Mouse (Mus musculus) thymus, postnatal 0 days (tissue): ENCODE measurements around the gene Smc4. TPM values are rescaled to one million over a fixed set of nuclear protein-coding genes. Genes with fewer than 3 reads are reported as not detected.
"Not testable (repeated sequence)": the region's sequence is repeated elsewhere in the genome, so short reads cannot be mapped to it uniquely, and the experiment has no call there.

Experiments used
- DNase-seq: peaks from one replicate; pipeline ENCODE4 v3.0.0-alpha.2; 2015; ENCODE audit warnings: low spot score
- polyA plus RNA-seq: library from polyadenylated mRNA; unstranded; fragments of >200 nt; fragmentation: Nextera tagmentation; extraction: Ambion mirVana; gene quantifications from 2 replicates; pipeline ENCODE4 v1.2.1, GENCODE M21; 2015

Smc4 gene
- polyA plus RNA-seq, 1 experiment from 2014 or later: 397 TPM

DNA sequence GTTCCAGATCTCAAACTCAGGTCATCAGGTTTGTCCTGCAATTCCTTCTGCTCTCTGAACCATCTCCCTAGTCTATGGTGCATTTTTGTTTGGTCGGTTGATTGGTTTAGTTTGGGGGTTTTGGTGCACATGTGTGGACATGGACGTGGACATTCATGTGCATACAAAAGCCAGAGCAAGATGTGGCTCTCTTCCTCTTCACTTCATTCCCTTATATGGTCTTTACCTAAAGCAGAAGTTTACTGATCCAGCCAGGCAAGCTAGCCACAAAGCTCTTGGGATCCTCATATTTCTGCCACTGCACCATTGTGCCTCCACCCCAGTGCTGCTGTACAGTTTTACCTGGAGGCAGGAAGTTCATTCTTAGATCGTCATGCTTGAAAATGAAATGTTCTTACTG is 12.6 kb downstream of the Smc4 start:
- DNase-seq: no peak

DNA sequence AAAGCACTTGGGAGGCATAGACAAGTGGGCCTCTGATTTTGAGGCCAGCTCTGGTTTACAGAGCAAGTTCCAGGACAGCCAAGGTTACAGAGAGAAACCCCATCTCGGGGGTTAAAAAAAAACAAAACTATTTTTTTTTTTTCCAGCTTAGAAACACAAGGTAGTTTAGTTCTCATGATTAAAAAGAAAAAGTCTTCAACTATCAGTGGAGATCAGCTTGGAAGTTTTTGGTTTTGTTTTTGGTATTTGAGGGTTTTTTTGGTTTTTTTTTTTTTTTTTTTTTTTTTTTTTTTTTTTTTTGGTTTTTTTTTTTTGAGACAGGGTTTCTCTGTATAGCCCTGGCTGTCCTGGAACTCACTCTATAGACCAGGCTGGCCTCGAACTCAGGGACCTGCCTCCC is 14.1 kb downstream of the Smc4 start:
- DNase-seq: not testable (repeated sequence)

DNA sequence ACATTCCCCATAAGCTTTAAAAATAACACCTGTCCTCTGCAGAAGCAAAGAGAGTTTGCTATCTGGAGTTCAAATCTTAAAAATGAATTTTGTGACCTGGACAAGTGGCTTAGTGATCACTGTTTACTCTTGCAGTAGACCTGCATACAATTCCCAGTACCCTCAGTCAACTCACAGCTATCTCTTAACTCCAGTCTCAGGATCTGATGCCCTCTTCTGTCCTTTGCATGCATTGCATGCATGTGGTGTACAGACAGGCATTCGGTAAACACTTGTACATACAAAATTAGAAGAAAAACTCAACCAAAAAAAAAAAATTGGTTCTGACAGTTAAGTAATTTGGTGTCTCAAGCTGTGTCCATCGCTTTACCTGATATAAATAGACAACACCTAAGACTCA is 15.7 kb downstream of the Smc4 start:
- peak; percentile 40 for DNase-seq

DNA sequence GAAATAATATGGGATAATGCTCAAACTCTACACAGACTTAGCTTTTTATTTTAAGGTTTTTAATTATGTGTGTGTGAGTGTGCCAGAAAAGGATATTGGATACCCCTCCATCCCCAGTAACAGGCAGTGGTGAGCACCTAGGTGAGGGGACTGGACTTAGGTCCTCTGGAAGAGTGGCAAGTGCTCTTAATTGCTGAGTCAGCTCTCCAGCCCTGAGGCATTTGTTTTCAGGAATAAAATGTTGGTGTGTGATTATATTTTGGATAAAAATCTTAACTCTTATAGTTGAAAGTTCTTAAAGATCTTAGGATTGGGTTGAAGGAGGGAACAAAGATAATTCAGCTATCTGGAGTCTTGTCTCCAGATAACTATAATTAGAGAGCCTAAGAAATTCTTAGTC is 16.2 kb downstream of the Smc4 start:
- DNase-seq: no peak

DNA sequence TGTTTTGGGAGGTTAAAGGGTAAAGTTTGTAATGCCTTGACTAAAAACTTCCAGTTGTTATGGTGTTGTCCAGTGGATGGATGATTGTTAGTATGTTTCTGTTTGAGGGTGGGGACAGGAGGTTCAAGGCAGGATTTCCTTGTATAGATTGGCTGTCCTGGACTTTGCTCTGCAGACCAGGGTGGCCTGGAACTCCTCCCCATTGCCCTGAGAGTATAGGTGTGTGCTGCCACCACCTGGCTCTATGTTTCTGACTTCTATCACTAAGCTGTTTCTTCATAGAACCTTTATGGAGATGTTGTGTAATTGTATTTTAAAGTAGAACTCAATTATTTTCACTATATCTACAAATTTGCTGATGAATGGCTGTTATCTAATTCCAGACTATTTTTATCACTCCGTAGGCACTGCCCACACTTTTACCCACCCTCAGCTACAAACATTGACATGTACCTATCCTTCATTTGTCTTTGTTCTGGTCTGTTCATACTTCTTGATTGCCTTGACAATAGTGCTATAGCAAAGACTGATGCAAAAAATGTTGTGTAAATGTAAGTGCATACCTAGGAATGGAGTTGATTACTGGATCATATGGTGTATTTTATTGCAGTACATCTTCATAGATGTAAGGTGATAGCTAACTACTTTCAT is 21.7 kb downstream of the Smc4 start:
- DNase-seq: no peak

DNA sequence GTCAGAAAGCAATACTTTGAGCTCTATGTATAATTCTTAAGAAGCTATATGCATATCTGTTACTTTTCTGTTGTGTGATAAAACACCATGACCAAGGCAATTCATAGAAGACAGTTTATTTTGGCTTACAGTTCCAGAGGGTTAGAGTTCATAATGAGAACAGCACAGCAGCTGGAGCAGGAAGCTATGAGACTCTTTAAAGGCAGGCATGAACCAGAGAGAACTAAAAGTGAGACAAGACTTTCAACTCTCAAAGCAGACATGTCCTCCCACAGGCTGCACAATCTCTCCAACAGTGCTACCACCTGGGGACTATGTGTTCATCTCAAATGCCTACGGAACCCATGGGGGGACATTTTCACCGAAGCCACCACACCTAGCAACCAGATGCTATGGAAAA is 35.6 kb downstream of the Smc4 start:
- DNase-seq: peak; percentile 29

DNA sequence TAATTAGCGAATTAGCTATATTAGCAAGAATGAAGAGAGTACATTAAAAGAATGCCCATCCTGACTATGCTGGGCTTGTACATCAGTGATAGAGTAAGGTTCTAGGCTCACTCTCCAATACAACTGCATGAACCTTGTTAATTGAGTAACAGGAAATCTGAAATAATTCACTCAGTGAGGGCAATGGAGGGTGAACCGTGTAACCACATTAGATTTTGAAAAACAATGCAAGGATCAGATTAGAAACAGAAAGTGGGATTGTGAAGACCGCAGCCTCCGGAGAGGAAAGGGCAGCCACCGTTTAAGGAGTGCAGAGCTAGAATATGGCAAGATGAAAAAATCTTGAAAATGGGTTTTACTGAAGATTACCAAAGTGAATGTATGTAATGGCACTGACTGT is 36.8 kb downstream of the Smc4 start:
- DNase-seq: no peak

DNA sequence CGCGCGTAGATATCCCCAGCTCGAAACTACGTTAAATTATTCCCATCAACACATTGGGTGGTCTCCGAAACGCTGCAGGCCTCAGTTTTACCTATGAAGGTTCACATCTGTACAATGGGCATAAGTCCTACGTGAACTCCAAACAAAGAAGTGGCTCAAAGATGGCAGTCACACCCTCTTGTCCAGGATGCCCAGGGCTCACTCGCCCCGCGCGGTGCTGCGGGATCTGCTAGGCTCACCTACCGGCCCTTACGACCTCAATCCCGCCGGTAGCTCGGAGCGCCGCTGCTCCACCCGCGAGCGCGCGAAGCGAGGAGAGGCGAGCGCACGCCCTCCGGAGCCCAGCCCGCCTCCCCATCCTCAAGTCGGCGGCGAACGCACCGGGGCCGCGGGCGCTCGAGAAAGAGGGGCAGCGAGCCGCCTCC is 39.6 kb downstream of the Smc4 start:
- peak; percentile 75 for DNase-seq

DNA sequence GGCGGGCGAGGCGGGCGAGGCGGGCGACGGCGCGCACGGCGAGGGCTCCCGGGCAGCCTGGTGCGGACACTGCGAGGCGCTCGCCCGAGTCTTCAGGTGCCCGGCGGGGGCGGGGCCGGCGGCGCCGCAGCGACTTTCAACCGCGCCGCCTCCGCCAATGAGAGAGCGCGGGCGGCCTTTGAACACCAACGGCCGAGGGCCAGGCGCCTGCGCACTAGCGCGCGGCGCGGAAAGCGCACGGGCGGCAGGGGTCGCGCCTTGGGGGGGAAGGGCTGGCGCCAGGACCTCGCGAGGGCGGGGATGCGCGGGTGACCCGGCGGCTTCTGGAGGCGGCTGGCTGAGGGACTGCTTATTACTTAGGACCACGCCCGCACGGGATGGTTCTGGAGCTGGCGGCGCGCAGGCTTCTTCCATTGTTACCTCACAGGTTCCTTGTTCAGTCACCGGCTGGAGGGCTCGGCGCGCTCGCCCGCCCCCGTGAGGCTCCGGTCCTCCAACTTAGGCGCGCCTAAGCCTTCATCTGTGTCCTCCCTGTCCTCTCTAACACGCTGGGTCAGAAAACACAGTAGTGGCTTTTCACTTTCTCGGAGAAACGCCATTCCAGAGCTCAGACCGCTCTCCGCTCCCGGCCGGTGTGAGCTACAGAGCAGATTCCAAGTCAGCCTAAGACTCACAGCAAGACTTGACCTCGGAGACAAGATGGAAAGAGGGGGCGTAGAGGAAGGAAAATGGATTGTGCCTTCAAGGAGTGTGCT is 40.3 kb downstream of the Smc4 start, which contains the start of gene Trim59:
Gene Trim59, minus strand, starts transcription at position 111 of the 755 bp plus-strand sequence.
- peak; percentile 94 for DNase-seq

DNA sequence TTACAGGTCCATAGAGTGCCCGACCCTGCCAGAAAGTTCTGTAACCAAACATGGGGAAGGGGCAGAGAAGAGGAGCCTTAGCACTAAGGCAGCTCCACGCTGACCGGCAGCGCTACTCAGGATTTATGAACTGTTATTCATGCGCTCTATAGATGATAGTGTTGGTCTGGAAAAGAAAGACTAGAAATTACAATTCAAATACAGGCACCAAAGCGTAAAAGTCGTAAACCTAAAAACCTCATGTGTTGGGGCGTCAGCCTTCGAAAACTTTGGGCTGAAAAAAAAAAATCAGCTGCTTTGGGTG is 40.8 kb downstream of the Smc4 start:
- DNase-seq: no peak

DNA sequence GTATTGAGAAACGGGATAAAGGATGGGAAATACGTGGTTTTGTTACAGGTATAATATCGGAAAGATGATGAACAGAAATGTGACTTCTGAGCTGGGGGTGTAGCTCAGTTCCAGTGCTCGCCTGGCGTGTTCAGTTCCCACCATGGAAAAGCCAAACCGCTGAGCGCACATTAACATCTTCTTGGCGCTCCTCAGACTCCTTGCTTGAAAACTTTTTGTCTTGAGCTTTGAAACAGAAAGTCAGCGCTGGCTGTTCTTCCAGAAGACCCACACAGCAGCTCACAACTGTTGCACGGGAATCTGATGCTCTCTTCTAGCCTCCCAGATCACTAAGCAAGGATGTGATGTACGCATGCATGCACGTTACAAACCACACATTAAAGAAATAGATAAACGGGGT is 41.2 kb downstream of the Smc4 start:
- DNase-seq: peak; percentile 15

DNA sequence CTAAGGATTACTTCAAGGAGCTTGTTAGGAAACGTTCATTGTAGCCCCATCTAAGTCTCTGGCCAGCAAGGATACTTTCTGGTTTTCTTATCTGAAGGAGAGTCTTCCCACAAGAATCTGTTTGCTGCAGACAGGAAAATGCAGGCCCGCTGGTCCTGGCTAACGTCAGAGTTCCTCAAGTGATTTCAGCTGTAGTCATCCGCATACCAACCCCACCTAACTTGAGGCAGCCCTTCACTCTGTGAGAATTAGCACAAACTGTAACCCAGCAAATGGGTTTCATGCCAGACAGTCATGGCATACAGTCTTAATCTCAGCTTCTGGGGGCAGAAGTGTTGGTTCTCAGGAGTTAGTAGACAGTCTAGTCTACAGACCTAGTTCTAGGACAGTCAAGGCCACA is 42.0 kb downstream of the Smc4 start:
- DNase-seq: no peak

DNA sequence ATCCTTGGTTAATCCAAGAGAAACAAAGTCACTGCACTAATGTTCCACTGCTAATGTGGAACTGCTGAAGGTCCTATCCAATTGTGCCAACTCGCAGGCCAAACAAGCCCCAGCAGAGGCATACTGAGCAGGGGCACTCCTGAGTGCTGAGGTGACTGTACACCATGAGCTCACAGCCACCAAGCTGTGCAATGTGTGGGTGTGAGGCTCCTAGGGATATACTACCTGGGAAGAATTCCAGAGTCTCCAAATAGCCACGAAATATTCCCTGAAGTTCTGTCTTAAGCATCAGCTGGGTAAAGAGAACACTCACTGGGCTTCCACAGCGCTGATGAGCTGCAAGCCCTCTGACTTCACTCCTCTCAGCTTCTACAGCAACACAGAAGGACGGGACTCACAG is 43.1 kb downstream of the Smc4 start:
- no peak for DNase-seq

DNA sequence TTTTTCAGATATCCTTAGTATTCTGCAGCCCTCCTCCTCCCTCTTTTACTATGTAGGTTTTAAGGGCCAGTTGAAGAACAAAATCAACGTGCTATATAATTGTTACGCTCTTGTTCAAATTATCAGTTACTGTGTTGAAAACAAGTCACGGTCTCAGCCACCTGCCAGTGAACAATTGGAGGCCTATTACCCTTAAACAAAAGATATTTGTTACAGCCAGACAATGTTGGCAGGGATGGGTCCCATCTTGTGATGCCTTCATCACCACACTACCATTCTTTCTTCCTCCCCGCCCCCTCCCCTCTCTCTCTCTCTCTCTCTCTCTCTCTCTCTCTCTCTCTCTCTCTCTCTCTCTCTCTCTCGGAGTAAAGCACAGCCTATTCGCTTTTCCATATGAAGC is 44.5 kb downstream of the Smc4 start:
- no peak for DNase-seq

DNA sequence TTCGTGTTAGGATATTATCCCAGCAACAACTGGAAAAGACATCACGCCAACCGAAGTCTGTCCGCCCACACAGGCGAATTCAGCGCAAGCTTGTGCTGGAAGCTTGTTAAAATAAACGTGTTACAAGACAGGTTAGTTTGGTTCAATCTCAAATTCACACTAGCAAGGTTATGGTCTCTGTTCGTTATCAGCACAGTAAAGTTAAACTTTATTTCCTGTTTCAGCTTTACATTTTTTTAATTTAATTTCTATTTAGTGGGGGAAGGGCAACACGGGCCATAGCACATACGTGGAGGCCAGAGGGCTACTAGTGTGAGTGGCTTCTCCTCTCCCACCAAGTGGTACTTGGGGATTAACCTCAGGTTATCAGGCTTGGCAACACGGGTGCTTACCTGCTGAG is 47.4 kb downstream of the Smc4 start:
- no peak for DNase-seq

DNA sequence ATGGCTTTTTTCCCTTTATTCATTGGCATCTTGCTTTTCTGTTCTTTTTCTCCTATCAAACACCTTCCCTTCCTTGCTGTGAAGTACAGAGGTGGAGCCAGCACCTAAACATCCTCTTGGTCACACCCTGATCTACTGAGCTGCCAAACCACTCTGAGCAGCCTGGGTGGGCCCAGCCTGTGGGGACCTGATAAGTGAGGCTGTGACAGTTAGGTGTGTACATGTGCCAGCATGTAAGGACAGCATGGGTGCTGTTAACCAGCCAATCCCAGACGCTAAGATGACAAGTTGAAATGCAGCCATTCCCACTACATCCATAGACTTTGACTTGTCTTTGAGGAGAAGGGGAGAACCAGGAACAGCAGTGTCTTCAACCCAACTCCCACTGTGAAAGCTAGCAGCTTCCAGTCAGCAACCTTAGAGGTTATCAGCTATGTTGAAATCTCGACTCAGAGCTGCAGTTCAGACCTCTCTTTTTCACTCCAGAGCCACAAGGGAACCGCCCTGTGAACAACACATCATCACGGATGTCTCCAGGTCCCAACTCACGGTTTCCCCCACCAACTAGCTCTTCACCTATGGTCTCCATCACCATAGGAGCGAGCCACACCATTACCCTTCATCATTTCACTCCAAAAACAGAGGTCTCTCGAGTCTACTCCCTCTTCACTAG is 50.4 kb downstream of the Smc4 start:
- no peak for DNase-seq

DNA sequence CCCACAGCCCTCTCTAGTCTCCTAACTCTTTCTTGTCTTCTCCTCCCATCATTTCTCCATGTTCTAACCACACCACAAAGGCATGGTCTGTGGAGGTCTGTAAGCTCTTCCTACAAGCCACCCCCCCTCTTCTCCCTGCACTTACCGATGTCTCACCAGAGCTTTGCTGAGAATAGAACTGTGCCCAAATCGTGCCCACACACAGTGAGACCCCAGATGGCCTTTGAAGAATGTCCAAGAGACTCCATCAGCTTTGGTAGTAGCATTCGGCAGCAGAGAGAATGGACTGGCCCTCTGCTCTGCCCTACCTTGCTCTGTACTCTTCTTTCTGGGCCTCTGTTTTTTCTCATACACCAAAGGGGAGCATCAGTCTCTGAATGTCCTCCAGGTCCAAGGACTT is 51.3 kb downstream of the Smc4 start:
- no peak for DNase-seq

DNA sequence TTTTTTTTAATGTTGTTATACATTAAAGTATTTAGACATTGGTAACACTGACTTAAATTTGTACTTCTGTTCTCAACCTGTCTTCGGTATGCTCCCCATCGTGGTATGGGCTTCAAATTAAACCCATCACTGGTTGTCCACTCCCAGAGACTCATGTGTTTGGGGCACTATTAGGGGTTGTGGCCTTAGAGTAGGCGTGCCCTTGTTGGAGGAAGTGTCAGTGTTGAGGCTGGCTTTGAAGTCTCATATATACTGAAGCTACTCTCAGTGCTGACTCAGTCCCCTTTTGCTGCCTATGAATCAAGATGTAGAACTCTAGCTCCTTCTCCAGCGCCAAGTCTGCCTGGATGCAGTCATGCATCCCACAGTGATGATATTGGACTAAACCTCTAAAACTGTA is 56.1 kb downstream of the Smc4 start:
- no peak for DNase-seq

DNA sequence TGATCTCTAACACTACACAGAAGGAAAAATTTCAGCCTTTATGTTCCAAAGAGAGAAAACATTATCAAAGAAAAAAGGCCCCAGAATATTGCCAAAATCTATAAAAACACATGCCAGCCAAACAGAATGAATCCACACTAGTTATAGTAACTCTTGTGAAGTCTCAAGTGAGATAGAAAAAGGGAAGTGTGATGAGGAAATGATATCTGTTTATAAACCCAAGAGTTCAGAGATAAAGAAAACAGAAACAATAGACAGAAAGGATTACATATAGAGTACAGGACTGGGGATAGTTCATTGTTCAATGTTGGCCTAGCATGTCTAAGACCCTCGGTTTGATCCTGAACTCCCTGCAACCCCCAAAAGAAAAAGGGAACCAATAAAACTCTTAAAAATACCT is 58.2 kb downstream of the Smc4 start:
- DNase-seq: no peak

DNA sequence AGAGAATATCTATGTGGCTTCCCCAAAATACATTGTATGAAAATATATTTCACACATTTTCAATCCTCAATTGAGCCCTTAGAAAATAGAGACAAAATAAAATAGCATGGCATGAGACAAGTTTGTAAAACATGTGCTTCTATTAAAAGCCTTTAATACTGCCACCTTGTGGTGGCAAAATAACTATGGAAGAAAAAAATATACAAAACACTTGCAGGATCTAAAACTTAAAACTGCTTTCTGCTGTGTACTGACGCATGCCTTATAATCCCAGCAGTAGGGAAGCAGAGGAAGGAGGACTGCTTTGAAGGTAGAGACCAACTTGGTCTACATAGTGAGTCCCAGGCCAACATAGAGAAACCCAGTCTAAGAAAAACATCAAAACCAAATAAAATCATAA is 59.5 kb downstream of the Smc4 start:
- peak; percentile 59 for DNase-seq
